Mouse (Mus musculus) kidney, embryonic 15.5 days (tissue): ENCODE measurements at regions not wholly inside any gene's neighbourhood (a gene's known extent, or its start where the extent isn't known, plus 50 kb on each side); places are given as distances from the start of the nearest gene placed in this dataset.

Experiments used
- ATAC-seq: fragments of 200-750 bp; cut with Nextera tagmentation; replicated peaks from 2 replicates; pipeline ENCODE4 v1.8.0; 2017; ENCODE audit warnings: moderate TSS enrichment; ENCODE audit not compliant: low FRiP score
- H3K27ac ChIP-seq: fragments of 300-500 bp; sonication (generic); 2 replicates; pipeline ENCODE4 v1.5.1; 2015; ENCODE audit warnings: mild to moderate bottlenecking, inconsistent platforms
- H3K27me3 ChIP-seq: fragments of 300-500 bp; sonication (generic); 2 replicates; pipeline ENCODE4 v1.6.1; 2015; ENCODE audit warnings: inconsistent platforms
- H3K36me3 ChIP-seq: fragments of 300-500 bp; sonication (generic); 2 replicates; pipeline ENCODE4 v1.6.1; 2015; ENCODE audit warnings: inconsistent platforms
- H3K4me1 ChIP-seq: fragments of 300-500 bp; sonication (generic); 2 replicates; pipeline ENCODE4 v1.6.1; 2015; ENCODE audit warnings: inconsistent platforms
- H3K4me2 ChIP-seq: fragments of 300-500 bp; sonication (generic); 2 replicates; pipeline ENCODE4 v1.6.1; 2015; ENCODE audit warnings: moderate library complexity, mild to moderate bottlenecking, inconsistent platforms
- H3K4me3 ChIP-seq: fragments of 300-500 bp; sonication (generic); replicated peaks from 2 replicates; pipeline ENCODE4 v1.5.1; 2015; ENCODE audit warnings: mild to moderate bottlenecking, inconsistent platforms
- H3K9ac ChIP-seq: fragments of 300-500 bp; sonication (generic); 2 replicates; pipeline ENCODE4 v1.6.1; 2015; ENCODE audit warnings: mild to moderate bottlenecking, inconsistent platforms
- H3K9me3 ChIP-seq: fragments of 300-500 bp; sonication (generic); replicated peaks from 2 replicates; pipeline ENCODE4 v1.6.1; 2016; ENCODE audit warnings: inconsistent platforms
- WGBS: fragments of 180-500 bp; shearing (Covaris S2); methylation state at CpG from one replicate; pipeline ENCODE4 v1.1.7; 2015; ENCODE audit warnings: mixed read lengths; 5-methylcytosine and 5-hydroxymethylcytosine counted together

- no peaks in the 10 kb centered on the region for H3K27me3 ChIP-seq
- no peak overlapping the region for H3K4me3 ChIP-seq
- H3K27ac ChIP-seq: no peak overlapping the region
- H3K4me1 ChIP-seq: peaks cover 21% of the 10 kb centered on the region
- H3K9me3 ChIP-seq: peaks cover 5% of the 10 kb centered on the region; the same call in 1 of the 2 replicates
- H3K4me2 ChIP-seq: no peak overlapping the region
- no peak for ATAC-seq
- H3K9ac ChIP-seq: no peak overlapping the region
- WGBS: 86% methylated on average over 1 of the region's 1 CpGs
- no peaks in the 10 kb centered on the region for H3K36me3 ChIP-seq
Observed at GRCm38 (mm10) chr9:61668157-61668697, 246.1 kb downstream of the Rplp1 start.

- no peak overlapping the region for H3K4me3 ChIP-seq
- 58% methylated on average over 4 of the region's 4 CpGs for WGBS
- no peaks in the 10 kb centered on the region for H3K27me3 ChIP-seq
- no peak overlapping the region for H3K27ac ChIP-seq
- peaks cover 5% of the 10 kb centered on the region; the same call in 1 of the 2 replicates for H3K9me3 ChIP-seq
- H3K4me2 ChIP-seq: no peak overlapping the region
- peaks cover 17% of the 10 kb centered on the region for H3K4me1 ChIP-seq
- ATAC-seq: no peak
- no peaks in the 10 kb centered on the region for H3K36me3 ChIP-seq
- no peak overlapping the region for H3K9ac ChIP-seq
Observed at GRCm38 (mm10) chr9:61667453-61668074, 246.8 kb downstream of the Rplp1 start.

GRCm38 (mm10) chr9:61666761-61667332, 247.5 kb downstream of the Rplp1 start:
- Histone ChIP-seq H3K27me3 (no peaks in the 10 kb centered on the region), H3K4me2 (no peak overlapping the region), H3K4me1 (peaks cover 17% of the 10 kb centered on the region), H3K9me3 (peaks cover 5% of the 10 kb centered on the region; the same call in 1 of the 2 replicates), H3K27ac (no peak overlapping the region), H3K36me3 (no peaks in the 10 kb centered on the region), H3K4me3 (no peak overlapping the region), H3K9ac (no peak overlapping the region)
- no peak for ATAC-seq
- 72% methylated on average over 3 of the region's 3 CpGs for WGBS

GRCm38 (mm10) chr9:61666118-61666517, 248.2 kb downstream of the Rplp1 start:
- ATAC-seq: no peak
- 79% methylated on average over 6 of the region's 6 CpGs for WGBS

GRCm38 (mm10) chr9:61665254-61665653, 249.1 kb downstream of the Rplp1 start:
- Histone ChIP-seq H3K27ac (no peak overlapping the region), H3K4me1 (peaks cover 14% of the 10 kb centered on the region), H3K4me3 (no peak overlapping the region), H3K27me3 (peaks cover 4% of the 10 kb centered on the region; the same call in 1 of the 2 replicates), H3K36me3 (no peaks in the 10 kb centered on the region), H3K9me3 (no peaks in the 10 kb centered on the region), H3K9ac (no peak overlapping the region), H3K4me2 (no peak overlapping the region)
- WGBS: 91% methylated on average over 5 of the region's 5 CpGs
- ATAC-seq: no peak

More at GRCm38 (mm10) chr9:61666118-61666517, 248.2 kb downstream of the Rplp1 start:
- H3K9me3 ChIP-seq: no peaks in the 10 kb centered on the region
- H3K4me1 ChIP-seq: peaks cover 17% of the 10 kb centered on the region
- H3K27me3 ChIP-seq: no peaks in the 10 kb centered on the region
- H3K4me3 ChIP-seq: no peak overlapping the region
- no peak overlapping the region for H3K27ac ChIP-seq
- no peaks in the 10 kb centered on the region for H3K36me3 ChIP-seq
- H3K4me2 ChIP-seq: no peak overlapping the region
- no peak overlapping the region for H3K9ac ChIP-seq

GRCm38 (mm10) chr9:61664000-61664622, 250.2 kb downstream of the Rplp1 start:
- WGBS: 85% methylated on average over 10 of the region's 10 CpGs
- Histone ChIP-seq H3K4me1 (peaks cover 3% of the 10 kb centered on the region; the same call in 1 of the 2 replicates), H3K36me3 (no peaks in the 10 kb centered on the region), H3K9ac (no peak overlapping the region), H3K27me3 (peaks cover 4% of the 10 kb centered on the region; the same call in 1 of the 2 replicates), H3K9me3 (no peaks in the 10 kb centered on the region), H3K4me3 (no peak overlapping the region), H3K27ac (no peak overlapping the region), H3K4me2 (no peak overlapping the region)
- ATAC-seq: no peak

DNA sequence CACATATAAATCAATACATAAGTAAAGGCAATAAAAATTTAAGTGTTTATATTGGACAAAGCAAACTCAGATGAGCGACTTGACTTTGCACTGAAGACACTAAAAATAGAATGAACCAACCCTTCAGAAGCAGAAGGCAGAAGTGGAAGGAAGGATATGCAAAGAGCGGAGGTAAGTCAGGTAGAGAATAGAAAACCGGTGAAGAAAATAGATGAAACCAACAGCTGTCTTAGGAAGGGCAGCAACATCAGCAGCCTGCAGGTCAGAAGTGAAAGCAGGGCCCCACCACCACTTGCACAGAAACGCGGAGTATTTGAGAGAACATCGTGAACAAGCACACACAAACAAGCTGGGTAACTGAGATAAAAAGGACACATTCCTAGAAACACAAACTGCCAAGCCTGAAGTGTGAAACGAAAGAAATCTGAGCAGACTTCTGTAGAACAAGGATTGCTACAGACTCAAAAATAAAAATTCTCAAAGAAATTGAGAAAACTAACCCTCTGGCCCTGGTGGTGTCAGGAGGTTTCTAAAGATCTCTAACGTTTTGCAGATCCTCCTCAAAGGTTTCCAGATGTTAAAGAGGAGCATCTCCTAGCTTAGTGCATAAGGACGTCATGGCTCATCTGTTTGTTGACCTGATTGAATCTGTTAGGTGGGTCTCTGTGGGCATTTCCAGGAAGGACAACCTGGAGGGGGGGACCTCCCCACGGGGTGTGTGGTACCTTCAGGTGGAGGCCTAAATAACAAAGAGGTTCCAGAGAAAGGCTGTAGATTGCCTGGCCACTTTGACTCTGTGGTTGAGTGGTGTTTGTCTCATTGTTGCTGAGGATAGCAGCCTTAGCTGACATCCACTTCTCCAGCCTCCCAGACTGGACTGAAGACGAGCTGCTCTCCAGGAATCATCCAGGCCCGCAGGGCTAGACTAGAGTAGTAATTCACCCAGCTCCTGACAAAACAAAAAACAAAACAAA, 252.0 kb downstream of the Rplp1 start:
- WGBS: 60% methylated on average over 12 of the region's 12 CpGs
- ATAC-seq: no peak
- no peaks in the 10 kb centered on the region for H3K9me3 ChIP-seq
- H3K36me3 ChIP-seq: no peaks in the 10 kb centered on the region
- H3K27me3 ChIP-seq: peaks cover 4% of the 10 kb centered on the region; the same call in 1 of the 2 replicates
- no peaks in the 10 kb centered on the region for H3K4me1 ChIP-seq
- no peak overlapping the region for H3K27ac ChIP-seq
- H3K4me3 ChIP-seq: no peak overlapping the region
- H3K9ac ChIP-seq: no peak overlapping the region
- no peak overlapping the region for H3K4me2 ChIP-seq

DNA sequence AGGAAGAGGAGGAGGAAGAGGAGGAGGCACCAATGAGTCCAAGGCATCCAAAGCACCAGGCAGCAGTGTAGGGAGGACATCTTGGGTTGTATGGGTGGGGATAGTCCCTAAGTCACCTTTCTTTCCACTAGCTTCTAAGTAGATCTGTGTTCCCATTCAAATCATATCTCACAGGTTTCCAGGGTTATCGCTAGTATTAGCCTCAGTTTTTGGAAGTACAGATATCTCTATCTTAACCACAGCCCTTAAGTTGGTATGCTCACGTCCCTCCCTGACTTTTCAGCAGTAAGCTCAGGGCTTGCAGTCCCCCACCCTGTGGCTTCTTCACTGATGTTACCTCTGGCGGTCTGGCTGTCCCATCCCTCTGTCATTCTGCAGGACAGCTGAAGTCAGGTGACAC, 254.2 kb downstream of the Rplp1 start:
- Histone ChIP-seq H3K36me3 (no peaks in the 10 kb centered on the region), H3K4me1 (0 out of 2 replicates have a peak, but pooled peaks cover 1% of the 10 kb centered on the region), H3K9me3 (no peaks in the 10 kb centered on the region), H3K27ac (no peak overlapping the region), H3K27me3 (peaks cover 4% of the 10 kb centered on the region; the same call in 1 of the 2 replicates), H3K9ac (no peak overlapping the region), H3K4me3 (no peak overlapping the region), H3K4me2 (no peak overlapping the region)
- ATAC-seq: no peak
- WGBS: 82% methylated on average over 3 of the region's 3 CpGs

DNA sequence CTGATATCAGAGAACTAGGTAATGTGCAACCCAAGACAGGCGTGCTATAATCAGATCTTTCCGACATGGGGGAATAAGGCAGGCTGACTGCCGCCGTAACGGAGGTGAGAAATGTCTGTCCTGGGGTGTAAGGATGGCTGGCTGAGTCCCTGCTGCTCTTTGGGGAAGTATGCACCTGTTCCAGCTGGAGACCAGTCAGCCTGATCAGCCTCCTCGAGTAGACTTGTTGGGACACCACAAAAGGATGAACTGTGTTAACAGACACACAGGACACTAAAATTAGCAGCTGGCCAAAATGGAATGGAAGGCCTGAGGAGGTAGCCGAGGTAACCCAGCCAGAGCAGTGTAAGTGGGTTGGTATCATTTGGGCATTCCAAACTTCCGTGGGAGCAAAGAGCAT, 256.3 kb downstream of the Rplp1 start:
- H3K27me3 ChIP-seq: peaks cover 4% of the 10 kb centered on the region; the same call in 1 of the 2 replicates
- H3K27ac ChIP-seq: no peak overlapping the region
- H3K9me3 ChIP-seq: no peaks in the 10 kb centered on the region
- ATAC-seq: no peak
- no peak overlapping the region for H3K4me3 ChIP-seq
- H3K9ac ChIP-seq: no peak overlapping the region
- no peaks in the 10 kb centered on the region for H3K36me3 ChIP-seq
- WGBS: 87% methylated on average over 8 of the region's 8 CpGs
- no peak overlapping the region for H3K4me2 ChIP-seq
- 0 out of 2 replicates have a peak, but pooled peaks cover 3% of the 10 kb centered on the region for H3K4me1 ChIP-seq

GRCm38 (mm10) chr9:61655433-61655981, 258.8 kb downstream of the Rplp1 start:
- no peak overlapping the region for H3K4me2 ChIP-seq
- 0 out of 2 replicates have a peak, but pooled peaks cover 3% of the 10 kb centered on the region for H3K4me1 ChIP-seq
- no peak overlapping the region for H3K27ac ChIP-seq
- no peaks in the 10 kb centered on the region for H3K36me3 ChIP-seq
- no peak overlapping the region for H3K9ac ChIP-seq
- no peaks in the 10 kb centered on the region for H3K27me3 ChIP-seq
- H3K9me3 ChIP-seq: no peaks in the 10 kb centered on the region
- WGBS: 69% methylated on average over 9 of the region's 9 CpGs
- no peak overlapping the region for H3K4me3 ChIP-seq
- ATAC-seq: no peak
